Mouse (Mus musculus): Measurements from ENCODE around the gene Nck1.

DNA sequence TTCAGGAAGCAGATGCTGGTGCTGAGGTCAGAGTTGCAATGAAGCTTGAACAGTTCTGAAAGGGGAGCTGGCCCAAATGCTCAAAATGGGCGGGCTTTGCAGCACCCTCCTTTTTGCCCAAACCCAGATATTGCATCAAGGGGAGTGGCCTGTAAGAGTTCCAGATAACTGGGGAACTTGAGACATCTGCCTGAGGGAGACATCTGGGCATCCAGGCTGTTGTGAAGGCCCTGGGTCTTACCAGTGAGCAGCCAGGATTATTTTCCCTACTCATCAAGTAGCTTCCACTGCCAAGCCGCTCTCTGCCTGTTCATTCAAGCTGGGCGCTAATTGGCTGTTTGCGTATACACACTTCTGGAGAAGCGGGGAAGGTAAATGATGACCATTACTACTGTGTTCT is 59.5 kb downstream of the Nck1 start, which contains the start of gene Il20rb:
- no peak for TF ChIP-seq HCFC1 (IDR thresholded peaks at IDR 0.05; ENCODE audit: borderline replicate concordance, insufficient read depth, low read length)
- no peak for TF ChIP-seq MAFK (IDR thresholded peaks at IDR 0.05; ENCODE audit: insufficient read depth, low read depth, low read length)
- no peak for TF ChIP-seq ZNF384 (IDR thresholded peaks at IDR 0.05; ENCODE audit: low read depth, low read length)
- TF ChIP-seq CHD2 (IDR thresholded peaks at IDR 0.05; ENCODE audit: low read depth, low read length), result no peak
- TF ChIP-seq ZC3H11A (IDR thresholded peaks at IDR 0.05; ENCODE audit: borderline replicate concordance, low read depth, low read length), result no peak

Data from ES-E14 (cell line).